Mouse (Mus musculus) midbrain, embryonic 14.5 days (tissue): ENCODE measurements around the gene Stt3b. TPM values are rescaled to one million over a fixed set of nuclear protein-coding genes. Genes with fewer than 3 reads are reported as not detected.

Experiments
- ATAC-seq: fragments of 200-750 bp; cut with Nextera tagmentation; 2 replicates; pipeline ENCODE4 v1.8.0; 2017; ENCODE audit warnings: moderate number of reproducible peaks, moderate library complexity; ENCODE audit not compliant: low FRiP score, low TSS enrichment
- DNase-seq: peaks from one replicate; pipeline ENCODE4 v3.0.0-alpha.2; 2015
- H3K27ac ChIP-seq: fragments of 300-500 bp; sonication (generic); replicated peaks from 2 replicates; pipeline ENCODE4 v1.5.1; 2014; ENCODE audit warnings: mild to moderate bottlenecking, low read depth, low read length, moderate library complexity
- H3K27me3 ChIP-seq: fragments of 300-500 bp; sonication (generic); 2 replicates; pipeline ENCODE4 v1.6.1; 2014; ENCODE audit warnings: low read length, control low read depth, mixed read lengths; ENCODE audit not compliant: control insufficient read depth, insufficient read depth
- H3K36me3 ChIP-seq: fragments of 300-500 bp; sonication (generic); 2 replicates; pipeline ENCODE4 v1.6.1; 2014; ENCODE audit warnings: low read length, control low read depth; ENCODE audit not compliant: control insufficient read depth, insufficient read depth
- H3K4me1 ChIP-seq: fragments of 300-500 bp; sonication (generic); 2 replicates; pipeline ENCODE4 v1.6.1; 2014; ENCODE audit warnings: mild to moderate bottlenecking, antibody characterized with exemption, low read length, control low read depth; ENCODE audit not compliant: control insufficient read depth, insufficient read depth
- H3K4me2 ChIP-seq: fragments of 300-500 bp; sonication (generic); 2 replicates; pipeline ENCODE4 v1.6.1; 2014; ENCODE audit warnings: mild to moderate bottlenecking, low read length, moderate library complexity
- H3K4me3 ChIP-seq: fragments of 300-500 bp; sonication (generic); replicated peaks from 2 replicates; pipeline ENCODE4 v1.5.1; 2014; ENCODE audit warnings: low read depth, low read length
- H3K9ac ChIP-seq: fragments of 300-500 bp; sonication (generic); replicated peaks from 2 replicates; pipeline ENCODE4 v1.6.1; 2014; ENCODE audit warnings: mild to moderate bottlenecking, low read length, moderate library complexity
- H3K9me3 ChIP-seq: fragments of 300-500 bp; sonication (generic); 2 replicates; pipeline ENCODE4 v1.6.1; 2016; ENCODE audit warnings: low read length, control low read depth, mixed read lengths; ENCODE audit not compliant: control insufficient read depth
- WGBS: fragments of 180-500 bp; shearing (Covaris S2); extraction: QIAGEN DNeasy Blood & Tissue Kit; methylation state at CpG from one replicate; pipeline ENCODE4 v1.1.7; 2014; 5-methylcytosine and 5-hydroxymethylcytosine counted together
- polyA plus RNA-seq: library from polyadenylated mRNA; unstranded; fragments of >200 nt; fragmentation: Nextera tagmentation; extraction: Ambion mirVana; gene quantifications from 2 replicates; pipeline ENCODE4 v1.2.1, GENCODE M21; 2014

Stt3b gene
- 66.4 and 101 TPM in 2 replicates for polyA plus RNA-seq

GRCm38 (mm10) chr9:115310346-115311222, at the start of gene Stt3b:
Stt3b (minus strand) TSS chr9:115310421.
- peak within 1 kb of the TSS; percentile 98 for H3K9ac ChIP-seq
- no peaks in the 10 kb centered on the region for H3K36me3 ChIP-seq
- no peaks in the 10 kb centered on the region for H3K27me3 ChIP-seq
- under 1% methylated on average over 91 of the region's 91 CpGs for WGBS
- peak within 1 kb of the TSS; percentile 93 for H3K4me3 ChIP-seq
- H3K27ac ChIP-seq: peak within 1 kb of the TSS; percentile 98
- ATAC-seq: peak; percentile 97
- H3K4me1 ChIP-seq: peaks cover 30% of the 10 kb centered on the region
- DNase-seq: peak; percentile 100
- peak within 1 kb of the TSS; percentile 79 for H3K4me2 ChIP-seq
- no peaks in the 10 kb centered on the region for H3K9me3 ChIP-seq

DNA sequence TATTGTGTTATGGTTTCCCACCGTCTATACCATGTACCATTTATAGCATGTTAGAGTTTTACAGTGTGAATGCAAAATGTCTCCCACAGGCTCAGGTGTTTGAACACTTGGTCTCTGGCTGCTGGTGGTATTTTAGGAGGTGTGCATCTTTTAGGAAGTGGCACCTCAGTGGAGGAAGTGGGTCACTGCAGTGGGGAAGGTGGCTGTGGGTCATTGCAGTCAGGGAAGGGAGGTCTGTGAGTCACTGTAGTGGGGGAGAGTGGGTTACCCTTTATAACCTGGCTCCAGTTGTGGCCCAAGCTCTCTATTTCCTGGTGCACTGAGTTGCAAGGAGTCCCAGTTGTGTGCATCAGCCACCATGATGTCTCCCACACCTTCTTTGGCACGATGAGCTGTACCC, 48.2 kb upstream of the Stt3b start:
- no peak for ATAC-seq
- H3K4me2 ChIP-seq: no peak overlapping the region
- 89% methylated on average over 2 of the region's 2 CpGs for WGBS

DNA sequence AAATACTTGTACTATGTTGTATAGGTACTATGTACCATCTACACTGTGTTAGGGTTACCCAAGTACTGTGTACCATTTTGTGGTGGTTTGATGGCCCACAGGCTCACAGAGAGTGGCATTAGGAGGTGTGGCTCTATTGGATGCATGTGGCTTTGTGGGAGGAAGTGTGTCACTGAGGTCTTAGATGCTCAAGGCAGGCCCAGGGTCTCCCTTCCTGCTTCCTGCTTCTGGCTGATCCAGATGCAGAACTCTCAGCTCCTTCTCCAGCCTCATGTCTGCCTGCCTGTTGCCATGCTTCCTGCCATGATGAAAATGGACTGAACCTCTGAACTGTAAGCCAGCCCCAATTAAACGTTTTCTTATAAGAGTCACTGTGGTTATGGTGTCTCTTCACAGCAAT, 47.8 kb upstream of the Stt3b start:
- no peak for DNase-seq
- Histone ChIP-seq H3K36me3 (no peaks in the 10 kb centered on the region), H3K4me2 (no peak overlapping the region), H3K9me3 (no peaks in the 10 kb centered on the region), H3K9ac (no peak overlapping the region), H3K4me1 (no peaks in the 10 kb centered on the region), H3K4me3 (no peak overlapping the region), H3K27me3 (no peaks in the 10 kb centered on the region), H3K27ac (no peak overlapping the region)
- WGBS: 93% methylated on average over 1 of the region's 1 CpGs
- ATAC-seq: no peak

More for the DNA sequence above, 48.2 kb upstream of the Stt3b start:
- H3K36me3 ChIP-seq: no peaks in the 10 kb centered on the region
- H3K9ac ChIP-seq: no peak overlapping the region
- no peaks in the 10 kb centered on the region for H3K9me3 ChIP-seq
- H3K27me3 ChIP-seq: no peaks in the 10 kb centered on the region
- no peak overlapping the region for H3K4me3 ChIP-seq
- no peak for DNase-seq
- H3K4me1 ChIP-seq: no peaks in the 10 kb centered on the region
- H3K27ac ChIP-seq: no peak overlapping the region

GRCm38 (mm10) chr9:115356731-115357458, 46.7 kb upstream of the Stt3b start:
- no peaks in the 10 kb centered on the region for H3K9me3 ChIP-seq
- no peak overlapping the region for H3K4me3 ChIP-seq
- no peaks in the 10 kb centered on the region for H3K27me3 ChIP-seq
- H3K36me3 ChIP-seq: no peaks in the 10 kb centered on the region
- H3K4me1 ChIP-seq: no peaks in the 10 kb centered on the region
- 44% methylated on average over 19 of the region's 19 CpGs for WGBS
- ATAC-seq (no peak), DNase-seq (no peak)
- H3K4me2 ChIP-seq: no peak overlapping the region
- H3K27ac ChIP-seq: no peak overlapping the region
- H3K9ac ChIP-seq: no peak overlapping the region

DNA sequence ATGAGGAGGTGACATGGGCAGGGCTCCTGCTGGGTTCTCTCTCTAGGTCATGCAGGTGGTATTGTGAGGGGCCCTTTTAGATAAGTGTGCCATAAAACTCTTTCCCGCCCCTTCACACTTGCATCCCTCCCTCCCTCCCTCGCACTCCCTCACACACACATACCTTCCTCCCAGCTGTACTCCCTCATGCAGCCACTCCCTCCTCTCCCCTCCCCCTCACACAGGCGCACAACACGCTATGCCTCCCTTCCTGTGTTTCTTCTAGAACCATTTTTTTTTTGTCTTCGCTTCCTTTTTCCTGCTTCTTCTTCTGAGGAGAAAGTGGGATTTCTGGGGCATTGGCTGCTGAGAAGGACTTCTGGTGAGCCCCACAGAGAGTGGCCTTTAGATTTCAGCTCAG, 45.8 kb upstream of the Stt3b start:
- no peaks in the 10 kb centered on the region for H3K27me3 ChIP-seq
- H3K36me3 ChIP-seq: no peaks in the 10 kb centered on the region
- H3K9me3 ChIP-seq: no peaks in the 10 kb centered on the region
- ATAC-seq (no peak), DNase-seq (no peak)
- no peak overlapping the region for H3K4me2 ChIP-seq
- H3K27ac ChIP-seq: no peak overlapping the region
- no peaks in the 10 kb centered on the region for H3K4me1 ChIP-seq
- WGBS: 76% methylated on average over 5 of the region's 5 CpGs
- H3K9ac ChIP-seq: no peak overlapping the region
- H3K4me3 ChIP-seq: no peak overlapping the region

- H3K27ac ChIP-seq: no peak overlapping the region
- H3K36me3 ChIP-seq: no peaks in the 10 kb centered on the region
- H3K4me1 ChIP-seq: no peaks in the 10 kb centered on the region
- H3K4me3 ChIP-seq: no peak overlapping the region
- no peaks in the 10 kb centered on the region for H3K27me3 ChIP-seq
- ATAC-seq: no peak
- no peak overlapping the region for H3K9ac ChIP-seq
- no peaks in the 10 kb centered on the region for H3K9me3 ChIP-seq
- no peak for DNase-seq
- WGBS: 82% methylated on average over 4 of the region's 4 CpGs
- no peak overlapping the region for H3K4me2 ChIP-seq
Measured at GRCm38 (mm10) chr9:115349741-115350512, 39.7 kb upstream of the Stt3b start.

GRCm38 (mm10) chr9:115349106-115349505, 38.9 kb upstream of the Stt3b start:
- Histone ChIP-seq H3K27ac (no peak overlapping the region), H3K4me1 (no peaks in the 10 kb centered on the region), H3K9ac (no peak overlapping the region), H3K4me2 (no peak overlapping the region), H3K27me3 (no peaks in the 10 kb centered on the region), H3K4me3 (no peak overlapping the region), H3K9me3 (no peaks in the 10 kb centered on the region), H3K36me3 (no peaks in the 10 kb centered on the region)
- 74% methylated on average over 1 of the region's 1 CpGs for WGBS
- DNase-seq (no peak), ATAC-seq (no peak)

DNA sequence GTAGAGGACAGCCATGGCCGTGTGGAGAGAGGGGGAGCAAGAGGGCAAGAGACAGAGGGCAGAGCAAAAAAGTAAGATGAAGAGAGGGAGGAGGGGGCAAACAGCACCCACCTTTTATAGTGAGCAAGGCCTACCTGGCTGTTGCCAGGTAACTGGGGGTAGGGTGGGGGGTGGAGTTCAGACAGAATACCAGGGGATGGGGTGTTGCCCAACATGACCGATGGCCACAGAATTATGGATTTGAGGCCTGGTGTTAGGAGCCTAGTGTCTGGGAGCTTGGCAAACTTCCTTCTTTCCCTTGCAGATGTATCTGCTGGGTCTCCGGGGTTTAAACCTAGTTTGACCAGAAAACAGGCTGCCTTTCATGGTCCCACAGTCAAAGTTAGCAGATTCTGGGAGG, 34.7 kb upstream of the Stt3b start:
- Histone ChIP-seq H3K4me2 (no peak overlapping the region), H3K9me3 (no peaks in the 10 kb centered on the region), H3K4me1 (no peaks in the 10 kb centered on the region), H3K27me3 (no peaks in the 10 kb centered on the region), H3K27ac (no peak overlapping the region), H3K4me3 (no peak overlapping the region), H3K36me3 (no peaks in the 10 kb centered on the region), H3K9ac (no peak overlapping the region)
- WGBS: 90% methylated on average over 3 of the region's 3 CpGs
- no peak for ATAC-seq
- no peak for DNase-seq
